Mouse (Mus musculus) CH12.LX (cell line): Measurements from ENCODE around the gene Pbx1. TPM values are rescaled to one million over a fixed set of nuclear protein-coding genes. Genes with fewer than 3 reads are reported as not detected.

ENCODE experiments used
- DNase-seq: peaks from one replicate; pipeline ENCODE4 v3.0.0-alpha.2; 2013; ENCODE audit errors: extremely low read depth
- H3K27ac ChIP-seq: 2 replicates; pipeline ENCODE4 v1.5.1; 2012; ENCODE audit warnings: low read depth, mild to moderate bottlenecking, control low read depth, moderate library complexity; ENCODE audit not compliant: insufficient read depth
- H3K27me3 ChIP-seq: replicated peaks from 2 replicates; pipeline ENCODE3; 2012; ENCODE audit warnings: inconsistent platforms
- H3K36me3 ChIP-seq, 2 experiments: replicated peaks in 1 of 2; 2 replicates each; pipeline versions ENCODE3 to v1.6.1; 2012; ENCODE audit warnings: inconsistent platforms in 1 of 2, low read length in 1 of 2, mild to moderate bottlenecking in 1 of 2, mixed read lengths in 1 of 2, moderate library complexity in 1 of 2; ENCODE audit not compliant: control insufficient read depth in 1 of 2, insufficient read depth in 1 of 2
- H3K4me1 ChIP-seq, 2 experiments: 2 replicates each; pipeline ENCODE4 v1.6.1; 2012; ENCODE audit warnings: inconsistent platforms in 1 of 2, moderate library complexity in 1 of 2; ENCODE audit not compliant: insufficient read depth in 2 of 2, control insufficient read depth in 1 of 2
- H3K4me2 ChIP-seq: 2 replicates; pipeline ENCODE4 v1.6.1; 2012; ENCODE audit warnings: low read depth, mild to moderate bottlenecking, control low read depth; ENCODE audit not compliant: poor library complexity, insufficient read depth, severe bottlenecking
- H3K4me3 ChIP-seq, 3 experiments: fragments of 150-350 bp in 1 of 3; sonication (generic) in 1 of 3; replicated peaks in 1 of 3; 2 replicates each; pipeline versions ENCODE3 to v1.5.1; 2011 to 2012; ENCODE audit warnings: low read depth in 2 of 3, low read length in 2 of 3, mild to moderate bottlenecking in 2 of 3, moderate library complexity in 2 of 3, control low read depth in 1 of 3, improper control_type of control experiment in 1 of 3, inconsistent platforms in 1 of 3, mixed read lengths in 1 of 3; ENCODE audit not compliant: poor library complexity in 1 of 3
- H3K79me2 ChIP-seq: replicated peaks from 2 replicates; pipeline ENCODE4 v1.6.1; 2012; ENCODE audit warnings: mild to moderate bottlenecking, moderate library complexity; ENCODE audit not compliant: control insufficient read depth, poor library complexity, insufficient read depth, severe bottlenecking; ENCODE audit errors: extremely low read depth
- H3K9ac ChIP-seq: 2 replicates; pipeline ENCODE4 v1.6.1; 2012; ENCODE audit warnings: low read depth, mild to moderate bottlenecking, control low read depth, moderate library complexity; ENCODE audit not compliant: insufficient read depth
- H3K9me3 ChIP-seq: replicated peaks from 2 replicates; pipeline ENCODE3; 2012; ENCODE audit warnings: low read length, inconsistent platforms, mixed read lengths
- CHD1 ChIP-seq: IDR thresholded peaks from 2 replicates; pipeline ENCODE4 v1.6.1; 2012; ENCODE audit warnings: low read depth, low read length, improper control_type of control experiment, inconsistent platforms
- CTCF ChIP-seq, 2 experiments: IDR thresholded peaks in 1 of 2; conservative IDR thresholded peaks in 1 of 2; 2 replicates each; pipeline ENCODE4 v1.5.1; 2011 to 2012; ENCODE audit warnings: low read depth in 2 of 2, low read length in 2 of 2, improper control_type of control experiment in 1 of 2, inconsistent platforms in 1 of 2, mild to moderate bottlenecking in 1 of 2, moderate library complexity in 1 of 2
- MEF2A ChIP-seq: IDR thresholded peaks from 2 replicates; pipeline ENCODE4 v1.6.1; 2014; ENCODE audit warnings: low read depth, mild to moderate bottlenecking, inconsistent platforms, low read length, improper control_type of control experiment, borderline replicate concordance
- POLR2A ChIP-seq: IDR thresholded peaks from 2 replicates; pipeline ENCODE4 v1.6.1; 2011; ENCODE audit warnings: low read depth, mild to moderate bottlenecking, improper control_type of control experiment, low read length
- SIN3A ChIP-seq: IDR thresholded peaks from 2 replicates; pipeline ENCODE4 v1.6.1; 2012; ENCODE audit warnings: low read length, improper control_type of control experiment, inconsistent platforms
- SMC3 ChIP-seq: IDR thresholded peaks from 2 replicates; pipeline ENCODE4 v1.6.1; 2011; ENCODE audit warnings: low read depth, low read length, improper control_type of control experiment
- TCF12 ChIP-seq: IDR thresholded peaks from 2 replicates; pipeline ENCODE4 v1.6.1; 2014; ENCODE audit warnings: low read depth, mild to moderate bottlenecking, inconsistent platforms, low read length, improper control_type of control experiment
- USF1 ChIP-seq: IDR thresholded peaks from 2 replicates; pipeline ENCODE4 v1.6.1; 2014; ENCODE audit warnings: low read depth, mild to moderate bottlenecking, inconsistent platforms, low read length, improper control_type of control experiment
- dilution Hi-C: fragments of 300-500 bp; cut with MboI; formaldehyde crosslinking; loops from 2 replicates; pipeline ENCODE4 v1.14.3; 2020; ENCODE audit warnings: low sequenced_read_pairs; ENCODE audit not compliant: extremely low pct_unique_long_range_greater_than_20kb, extremely low pct_ligation_motif_present
- in situ Hi-C: fragments of 300-500 bp; cut with MboI; formaldehyde crosslinking; loops from 3 replicates; pipeline ENCODE4 v1.14.3; 2019; ENCODE audit warnings: low sequenced_read_pairs, low pct_ligation_motif_present, low pct_unique_long_range_greater_than_20kb, mixed read lengths
- polyA plus RNA-seq: library from polyadenylated mRNA; unstranded; fragments of >175 nt; gene quantifications from 2 replicates; pipeline ENCODE4 v1.2.1, GENCODE M21; 2012; ENCODE audit warnings: low read depth; ENCODE audit not compliant: insufficient read length
- total RNA-seq, 2 experiments: library from RNA; depleted of rRNA; stranded (reverse); fragments of 300-350 nt in 1 of 2; fragments of >200 nt in 1 of 2; gene quantifications; 2 replicates each; pipeline ENCODE4 v1.2.3; 2012 to 2014

The Pbx1 gene
- total and polyA plus RNA-seq, 3 experiments = not detected

DNA sequence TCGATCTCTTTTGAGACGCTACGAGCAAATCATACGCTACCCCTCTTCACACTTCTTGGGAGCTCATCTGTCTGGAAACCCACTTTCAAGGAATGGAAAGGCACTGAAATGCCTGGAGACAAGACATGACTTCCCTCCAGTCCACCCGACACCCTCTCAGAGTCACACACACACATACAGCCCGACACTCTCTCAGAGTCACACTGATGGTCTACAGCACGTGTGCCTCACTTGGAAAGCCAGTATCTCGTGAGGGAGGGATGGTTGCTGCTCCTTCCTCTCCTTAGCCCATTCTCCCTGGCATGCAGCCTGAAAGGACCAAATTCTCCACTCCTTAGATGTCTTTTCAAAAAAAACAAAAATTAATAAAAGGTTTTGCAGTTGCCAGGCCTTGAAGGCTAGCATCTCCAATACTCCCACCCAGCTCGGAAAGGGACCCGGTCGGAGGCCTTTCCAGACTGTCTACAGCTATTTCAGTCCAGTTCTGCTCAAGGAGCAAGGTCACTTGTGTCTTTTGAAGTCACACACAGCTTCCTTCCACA lies 8.6 kb downstream of the Pbx1 start:
- dilution Hi-C loops (no loop called here), in situ Hi-C loops (no loop called here)
- no peak overlapping the region for H3K9ac ChIP-seq
- H3K79me2 ChIP-seq = no peaks in the 10 kb centered on the region
- no peak for TF ChIP-seq SIN3A
- no peak for TF ChIP-seq CHD1
- H3K4me2 ChIP-seq = no peak overlapping the region
- H3K4me1 ChIP-seq = no peaks in the 10 kb centered on the region
- no peak overlapping the region for H3K4me3 ChIP-seq
- H3K36me3 ChIP-seq = no peaks in the 10 kb centered on the region
- peaks cover 62% of the 10 kb centered on the region for H3K9me3 ChIP-seq
- H3K27ac ChIP-seq = no peak overlapping the region
- no peaks in the 10 kb centered on the region for H3K27me3 ChIP-seq
- DNase-seq = no peak

- Histone ChIP-seq H3K79me2 (no peaks in the 10 kb centered on the region), H3K4me2 (no peak overlapping the region), H3K9ac (no peak overlapping the region), H3K36me3 (no peaks in the 10 kb centered on the region), H3K9me3 (peaks cover 85% of the 10 kb centered on the region), H3K4me3 (no peak overlapping the region), H3K4me1 (no peaks in the 10 kb centered on the region), H3K27ac (no peak overlapping the region), H3K27me3 (no peaks in the 10 kb centered on the region)
- DNase-seq = no peak
- in situ Hi-C loops (no loop called here), dilution Hi-C loops (no loop called here)
- TF ChIP-seq SMC3 = no peak
- TF ChIP-seq TCF12 = no peak
- no peak for TF ChIP-seq POLR2A
- TF ChIP-seq CTCF (conservative IDR thresholded peaks at IDR 0.05 in 1 of 2, IDR thresholded peaks at IDR 0.05 in 1 of 2; ENCODE audit: low read depth in 2 of 2, low read length in 2 of 2) = no peak
These were observed 13.2 kb downstream of the Pbx1 start for GRCm38 (mm10) chr1:168418903-168419302.

DNA sequence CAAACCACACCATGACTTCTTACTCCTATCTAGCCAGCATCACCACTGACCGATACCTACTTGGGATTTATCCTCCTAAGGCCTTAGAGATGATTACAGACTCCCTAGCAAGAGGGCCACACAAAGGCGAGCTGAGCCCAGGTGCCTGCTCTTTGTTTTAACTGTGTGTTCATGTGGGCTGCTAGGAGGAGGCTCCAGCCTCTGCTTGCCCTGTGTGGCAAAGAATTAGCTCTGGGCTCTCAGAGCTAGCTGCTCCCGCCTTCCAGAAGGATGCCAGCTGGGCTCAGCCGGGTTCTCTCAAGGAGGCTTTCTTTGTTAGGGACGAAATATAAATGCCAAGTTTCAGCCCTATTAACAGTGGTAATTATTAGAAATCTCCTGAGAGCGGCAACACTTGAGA lies 14.4 kb downstream of the Pbx1 start:
- in situ Hi-C loops = no loop called here
- no peak overlapping the region for H3K9ac ChIP-seq
- no peak overlapping the region for H3K4me2 ChIP-seq
- no peaks in the 10 kb centered on the region for H3K36me3 ChIP-seq
- dilution Hi-C loops = no loop called here
- TF ChIP-seq USF1 (no peak), MEF2A (no peak)
- H3K9me3 ChIP-seq = peaks cover 87% of the 10 kb centered on the region
- no peak overlapping the region for H3K27ac ChIP-seq
- H3K27me3 ChIP-seq = no peaks in the 10 kb centered on the region
- H3K79me2 ChIP-seq = no peaks in the 10 kb centered on the region
- DNase-seq = no peak
- H3K4me3 ChIP-seq = no peak overlapping the region
- no peaks in the 10 kb centered on the region for H3K4me1 ChIP-seq
